Mouse (Mus musculus) MEL (cell line): Measurements from ENCODE around the gene Scpep1. TPM values are rescaled to one million over a fixed set of nuclear protein-coding genes. Genes with fewer than 3 reads are reported as not detected.

Source experiments
- DNase-seq: peaks from one replicate; pipeline ENCODE4 v3.0.0; 2011; ENCODE audit warnings: low read depth, low spot score
- H3K27ac ChIP-seq: 2 replicates; pipeline ENCODE4 v1.5.1; 2012; ENCODE audit warnings: low read depth, mild to moderate bottlenecking, control low read depth, low read length, moderate library complexity; ENCODE audit not compliant: control insufficient read depth
- H3K27me3 ChIP-seq, 2 experiments: fragments of 150-350 bp in 1 of 2; sonication (generic) in 1 of 2; 2 replicates each; pipeline ENCODE4 v1.6.1; 2012; ENCODE audit warnings: low read length in 2 of 2, mild to moderate bottlenecking in 2 of 2, improper control_type of control experiment in 1 of 2, moderate library complexity in 1 of 2; ENCODE audit not compliant: insufficient read depth in 2 of 2, control insufficient read depth in 1 of 2
- H3K36me3 ChIP-seq, 2 experiments: 2 replicates each; pipeline ENCODE4 v1.6.1; 2012 to 2014; ENCODE audit warnings: low read length in 2 of 2, improper control_type of control experiment in 1 of 2, inconsistent platforms in 1 of 2, mild to moderate bottlenecking in 1 of 2; ENCODE audit not compliant: insufficient read depth in 2 of 2, control insufficient read depth in 1 of 2
- H3K4me1 ChIP-seq, 2 experiments: fragments of 150-350 bp in 1 of 2; sonication (generic) in 1 of 2; 2 replicates each; pipeline ENCODE4 v1.6.1; 2012; ENCODE audit warnings: low read length in 2 of 2, improper control_type of control experiment in 1 of 2, mild to moderate bottlenecking in 1 of 2; ENCODE audit not compliant: insufficient read depth in 2 of 2, control insufficient read depth in 1 of 2
- H3K4me3 ChIP-seq, 2 experiments: fragments of 150-350 bp in 1 of 2; sonication (generic) in 1 of 2; 2 replicates each; pipeline ENCODE4 v1.5.1; 2012; ENCODE audit warnings: low read depth in 2 of 2, low read length in 2 of 2, mild to moderate bottlenecking in 2 of 2, moderate library complexity in 2 of 2, control low read depth in 1 of 2, improper control_type of control experiment in 1 of 2; ENCODE audit not compliant: control insufficient read depth in 1 of 2, insufficient read depth in 1 of 2
- H3K79me2 ChIP-seq: 2 replicates; pipeline ENCODE4 v1.6.1; 2012; ENCODE audit warnings: mild to moderate bottlenecking, low read length, moderate library complexity; ENCODE audit not compliant: control insufficient read depth, poor library complexity, insufficient read depth
- H3K9ac ChIP-seq: 2 replicates; pipeline ENCODE4 v1.6.1; 2012; ENCODE audit warnings: low read depth, mild to moderate bottlenecking, control low read depth, low read length, moderate library complexity; ENCODE audit not compliant: control insufficient read depth, poor library complexity, severe bottlenecking
- H3K9me3 ChIP-seq: fragments of 150-350 bp; sonication (generic); replicated peaks from 2 replicates; pipeline ENCODE4 v1.6.1; 2012; ENCODE audit warnings: mild to moderate bottlenecking, low read length, improper control_type of control experiment, moderate library complexity; ENCODE audit not compliant: insufficient read depth
- GABPA ChIP-seq: IDR thresholded peaks from 2 replicates; pipeline ENCODE4 v1.6.1; 2012; ENCODE audit warnings: low read depth, mild to moderate bottlenecking, inconsistent platforms, low read length, improper control_type of control experiment, moderate library complexity
- MAFK ChIP-seq: IDR thresholded peaks from 2 replicates; pipeline ENCODE4 v1.6.1; 2011; ENCODE audit warnings: low read depth, mild to moderate bottlenecking, low read length, improper control_type of control experiment, borderline replicate concordance
- NELFE ChIP-seq: IDR thresholded peaks from 2 replicates; pipeline ENCODE4 v1.6.1; 2011; ENCODE audit warnings: low read depth, low read length, improper control_type of control experiment
- TAL1 ChIP-seq: IDR thresholded peaks from 2 replicates; pipeline ENCODE4 v1.6.1; 2012; ENCODE audit warnings: mild to moderate bottlenecking, inconsistent platforms, low read length, moderate library complexity, mixed read lengths
- USF1 ChIP-seq: IDR thresholded peaks from 2 replicates; pipeline ENCODE4 v1.6.1; 2014; ENCODE audit warnings: low read depth, mild to moderate bottlenecking, inconsistent platforms, low read length, improper control_type of control experiment, moderate library complexity
- ZNF384 ChIP-seq: IDR thresholded peaks from 2 replicates; pipeline ENCODE4 v1.6.1; 2012; ENCODE audit warnings: low read depth, mild to moderate bottlenecking, inconsistent platforms, low read length, improper control_type of control experiment
- polyA plus RNA-seq, 2 experiments: library from polyadenylated mRNA; stranded (reverse) in 1 of 2; unstranded in 1 of 2; fragments of >175 nt in 1 of 2; fragments of >200 nt in 1 of 2; gene quantifications; 2 replicates each; pipeline versions ENCODE4 v1.2.1 to v1.2.4; 2012; ENCODE audit warnings: low replicate concordance in 2 of 2, low read depth in 1 of 2; ENCODE audit not compliant: insufficient read length in 2 of 2, insufficient read depth in 1 of 2, missing spikeins in 1 of 2
- total RNA-seq: library from RNA; depleted of rRNA; stranded (reverse); fragments of 300-350 nt; gene quantifications from 2 replicates; pipeline ENCODE4 v1.2.3, GENCODE M21; 2012; rRNA removed

Scpep1 gene
- total and polyA plus RNA-seq, 3 experiments = 7.9 to 15.6 TPM; not detected in 1

DNA sequence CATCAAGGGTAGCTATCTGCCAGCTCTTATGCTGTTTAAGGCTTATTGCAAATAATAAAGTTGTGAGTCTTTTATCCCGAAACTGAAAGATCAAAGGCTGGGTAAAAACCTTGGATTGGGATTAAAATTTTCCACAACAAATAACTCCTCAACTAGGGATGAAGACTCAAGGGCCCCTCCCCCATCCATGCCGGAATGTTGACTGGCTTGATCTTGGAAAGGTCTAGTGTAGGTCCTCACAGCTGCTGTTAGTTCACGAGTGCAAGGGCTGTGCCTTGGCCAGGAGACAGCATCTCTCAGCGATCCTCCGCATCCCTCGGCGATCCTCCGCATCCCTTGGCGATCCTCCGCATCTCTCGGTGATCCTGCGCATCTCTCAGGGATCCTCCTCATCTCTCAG lies 77.3 kb downstream of the Scpep1 start:
- H3K27me3 ChIP-seq = peaks cover 10 to 14% of the 10 kb centered on the region in 2 experiments
- H3K4me1 ChIP-seq = no peaks in the 10 kb centered on the region
- TF ChIP-seq USF1 (no peak), NELFE (no peak), GABPA (no peak), ZNF384 (no peak), TAL1 (no peak), MAFK (no peak)
- no peak overlapping the region for H3K27ac ChIP-seq
- DNase-seq = no peak
- no peaks in the 10 kb centered on the region for H3K36me3 ChIP-seq
- H3K4me3 ChIP-seq = no peak overlapping the region
- no peaks in the 10 kb centered on the region for H3K79me2 ChIP-seq
- H3K9ac ChIP-seq = no peak overlapping the region
- H3K9me3 ChIP-seq = no peaks in the 10 kb centered on the region

Other genes starting within 250 kb of the Scpep1 start
- 27.5 and 29.7 TPM in 2 replicates for gene Msi2, start 237.0 kb downstream of the Scpep1 start, total RNA-seq
- gene Msi2, start 237.0 kb downstream of the Scpep1 start, polyA plus RNA-seq = 10 to 100 TPM in 1 of 2 experiments, not detected in 1; 16.2 TPM
- gene Akap1, start 90.9 kb downstream of the Scpep1 start, total RNA-seq = 63.0 and 70.5 TPM in 2 replicates
- 10 to 100 TPM; 39.0 to 59.6 TPM for gene Akap1, start 90.9 kb downstream of the Scpep1 start, polyA plus RNA-seq
- gene Elobl, start 11.5 kb upstream of the Scpep1 start, total RNA-seq = 0.58 and 0.92 TPM in 2 replicates
- under 1 TPM in 1 of 2 experiments, not detected in 1; 0.72 TPM for gene Elobl, start 11.5 kb upstream of the Scpep1 start, polyA plus RNA-seq
- gene Coil, start 14.8 kb upstream of the Scpep1 start, total RNA-seq = 32.6 and 32.9 TPM in 2 replicates
- gene Coil, start 14.8 kb upstream of the Scpep1 start, polyA plus RNA-seq = 10 to 100 TPM in 1 of 2 experiments, not detected in 1; 24.4 TPM
- 21.5 and 22.2 TPM in 2 replicates for gene Trim25, start 43.9 kb upstream of the Scpep1 start, total RNA-seq
- 10 to 100 TPM in 1 of 2 experiments, not detected in 1; 43.0 TPM for gene Trim25, start 43.9 kb upstream of the Scpep1 start, polyA plus RNA-seq
- gene Dgke, start 111.4 kb upstream of the Scpep1 start, total RNA-seq = 4.7 and 5.2 TPM in 2 replicates
- gene Dgke, start 111.4 kb upstream of the Scpep1 start, polyA plus RNA-seq = 1 to 10 TPM in 1 of 2 experiments, not detected in 1; 6.4 TPM
- gene Gm525, start 118.4 kb upstream of the Scpep1 start, total RNA-seq = not detected in 2 replicates
- not detected for gene Gm525, start 118.4 kb upstream of the Scpep1 start, polyA plus RNA-seq